Mouse (Mus musculus): Measurements from ENCODE around the gene Trmt10a. TPM values are rescaled to one million over a fixed set of nuclear protein-coding genes. Genes with fewer than 3 reads are reported as not detected.

Trmt10a gene
- 2.3 and 2.4 TPM in 2 replicates for total RNA-seq (2023)

GRCm38 (mm10) chr3:138143315-138144059, at the start of gene Trmt10a:
Gene Trmt10a (plus strand): TSS chr3:138143448.

GRCm38 (mm10) chr3:138144642-138145171, 1.5 kb downstream of the Trmt10a start, which contains the start of gene Mttp:
Gene Mttp (minus strand): TSS chr3:138144968.

GRCm38 (mm10) chr3:138193683-138194302, 50.5 kb downstream of the Trmt10a start, which contains the start of gene 4930579F01Rik:
Gene 4930579F01Rik (minus strand): TSS chr3:138193825.

Other genes starting within 250 kb of the Trmt10a start
- gene Lamtor3, start 224.9 kb upstream of the Trmt10a start, total RNA-seq (2023), result 83.7 and 102 TPM in 2 replicates
- gene Dapp1, start 161.9 kb upstream of the Trmt10a start, total RNA-seq (2023), result 55.8 and 73.6 TPM in 2 replicates
- not detected in 2 replicates for gene 1110002E22Rik, start 78.4 kb upstream of the Trmt10a start, total RNA-seq (2023)
- not detected in 2 replicates for gene Gm5105, start 76.1 kb upstream of the Trmt10a start, total RNA-seq (2023)
- 0.47 and 0.79 TPM in 2 replicates for gene Mttp, start 1.5 kb downstream of the Trmt10a start, total RNA-seq (2023)
- not detected in 2 replicates for gene 4930579F01Rik, start 50.4 kb downstream of the Trmt10a start, total RNA-seq (2023)
- not detected in 2 replicates for gene Adh7, start 74.3 kb downstream of the Trmt10a start, total RNA-seq (2023)
- gene Adh1, start 117.5 kb downstream of the Trmt10a start, total RNA-seq (2023), result not detected in 2 replicates
- not detected in 2 replicates for gene Adh6a, start 169.8 kb downstream of the Trmt10a start, total RNA-seq (2023)
- not detected in 2 replicates for gene Adh6b, start 198.3 kb downstream of the Trmt10a start, total RNA-seq (2023)